Mouse (Mus musculus) forebrain, embryonic 15.5 days (tissue): ENCODE measurements at regions not wholly inside any gene's neighbourhood (a gene's known extent, or its start where the extent isn't known, plus 50 kb on each side); places are given as distances from the start of the nearest gene placed in this dataset.
"Not testable (repeated sequence)": the region's sequence is repeated elsewhere in the genome, so short reads cannot be mapped to it uniquely, and the experiment has no call there.

Experiments
- ATAC-seq: fragments of 200-750 bp; cut with Nextera tagmentation; replicated peaks from 2 replicates; pipeline ENCODE4 v1.8.0; 2017; ENCODE audit warnings: mild to moderate bottlenecking, moderate TSS enrichment, moderate library complexity
- H3K27ac ChIP-seq: fragments of 300-500 bp; sonication (generic); replicated peaks from 2 replicates; pipeline ENCODE4 v1.5.1; 2015; ENCODE audit warnings: mild to moderate bottlenecking, inconsistent platforms
- H3K27me3 ChIP-seq: fragments of 300-500 bp; sonication (generic); 2 replicates; pipeline ENCODE4 v1.6.1; 2015; ENCODE audit warnings: inconsistent platforms
- H3K36me3 ChIP-seq: fragments of 300-500 bp; sonication (generic); 2 replicates; pipeline ENCODE4 v1.6.1; 2015; ENCODE audit warnings: mild to moderate bottlenecking, inconsistent platforms
- H3K4me1 ChIP-seq: fragments of 300-500 bp; sonication (generic); 2 replicates; pipeline ENCODE4 v1.6.1; 2015; ENCODE audit warnings: inconsistent platforms
- H3K4me2 ChIP-seq: fragments of 300-500 bp; sonication (generic); replicated peaks from 2 replicates; pipeline ENCODE4 v1.6.1; 2015; ENCODE audit warnings: mild to moderate bottlenecking, inconsistent platforms
- H3K4me3 ChIP-seq: fragments of 300-500 bp; sonication (generic); 2 replicates; pipeline ENCODE4 v1.5.1; 2015; ENCODE audit warnings: mild to moderate bottlenecking, inconsistent platforms
- H3K9ac ChIP-seq: fragments of 300-500 bp; sonication (generic); replicated peaks from 2 replicates; pipeline ENCODE4 v1.6.1; 2015; ENCODE audit warnings: mild to moderate bottlenecking, inconsistent platforms
- H3K9me3 ChIP-seq: fragments of 300-500 bp; sonication (generic); 2 replicates; pipeline ENCODE4 v1.6.1; 2016; ENCODE audit warnings: inconsistent platforms
- WGBS: fragments of 180-500 bp; shearing (Covaris S2); methylation state at CpG from one replicate; pipeline ENCODE4 v1.1.7; 2015; ENCODE audit warnings: mixed read lengths; 5-methylcytosine and 5-hydroxymethylcytosine counted together

DNA sequence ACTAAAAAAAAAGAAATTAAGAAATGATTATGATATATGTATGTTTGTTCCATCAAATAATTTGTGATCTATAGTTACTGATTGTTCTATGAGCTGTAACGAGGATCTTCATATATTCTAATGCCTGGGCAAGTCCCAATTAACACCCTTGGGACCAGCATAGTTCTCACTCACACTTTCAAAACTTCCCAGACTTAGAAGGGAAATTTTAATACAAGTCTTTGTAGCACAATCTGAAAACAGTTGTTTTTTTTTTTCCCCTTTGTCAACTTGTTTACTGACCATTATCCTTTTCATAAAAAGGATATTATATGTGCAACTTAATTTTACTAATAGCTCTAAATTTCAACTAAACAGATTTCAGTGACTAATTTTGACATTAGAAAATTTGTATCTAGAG is 257.1 kb downstream of the Tpbg start:
- ATAC-seq = no peak
- Histone ChIP-seq H3K4me1 (no peaks in the 10 kb centered on the region), H3K27me3 (no peaks in the 10 kb centered on the region), H3K36me3 (no peaks in the 10 kb centered on the region), H3K9me3 (no peaks in the 10 kb centered on the region), H3K9ac (no peak overlapping the region), H3K27ac (no peak overlapping the region), H3K4me3 (no peak overlapping the region), H3K4me2 (no peak overlapping the region)
- 82% methylated on average over 1 of the region's 1 CpGs for WGBS

DNA sequence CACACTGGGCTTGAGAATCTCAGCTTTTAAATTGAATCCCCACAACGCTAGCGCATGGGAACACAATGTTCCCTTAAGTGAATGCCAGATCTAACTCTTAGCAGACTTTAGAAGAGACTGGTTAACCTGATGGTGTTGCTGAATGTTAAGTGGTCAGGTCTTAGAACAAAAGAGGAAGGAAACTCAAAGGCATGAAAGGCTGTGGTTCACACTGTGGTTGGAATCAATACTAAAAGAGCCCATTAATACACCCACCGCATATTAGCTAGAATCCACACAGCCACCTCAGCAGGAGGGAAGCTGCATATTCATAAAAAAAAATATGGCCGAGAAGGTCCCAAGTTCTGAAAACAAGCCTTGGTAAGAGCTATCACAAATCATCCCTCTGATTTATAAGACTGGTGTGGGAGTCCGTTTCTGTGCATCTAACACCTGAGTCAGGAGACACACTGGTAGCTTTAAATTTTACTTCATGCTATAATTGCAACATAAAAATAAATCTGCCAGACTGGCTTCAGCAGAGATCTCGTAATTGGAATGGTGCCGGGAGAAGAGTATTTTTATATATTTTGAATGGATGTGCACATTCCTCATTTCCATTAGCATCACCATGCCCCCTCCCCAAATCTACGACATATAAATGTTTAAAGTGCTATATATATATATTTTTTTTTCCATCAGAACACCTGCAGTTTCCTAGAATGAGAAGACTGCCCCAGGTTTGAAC is 259.3 kb downstream of the Tpbg start:
- WGBS = 77% methylated on average over 8 of the region's 8 CpGs
- Histone ChIP-seq H3K36me3 (no peaks in the 10 kb centered on the region), H3K9ac (no peak overlapping the region), H3K4me3 (no peak overlapping the region), H3K9me3 (no peaks in the 10 kb centered on the region), H3K4me2 (no peak overlapping the region), H3K27me3 (no peaks in the 10 kb centered on the region), H3K27ac (no peak overlapping the region), H3K4me1 (no peaks in the 10 kb centered on the region)
- no peak for ATAC-seq

DNA sequence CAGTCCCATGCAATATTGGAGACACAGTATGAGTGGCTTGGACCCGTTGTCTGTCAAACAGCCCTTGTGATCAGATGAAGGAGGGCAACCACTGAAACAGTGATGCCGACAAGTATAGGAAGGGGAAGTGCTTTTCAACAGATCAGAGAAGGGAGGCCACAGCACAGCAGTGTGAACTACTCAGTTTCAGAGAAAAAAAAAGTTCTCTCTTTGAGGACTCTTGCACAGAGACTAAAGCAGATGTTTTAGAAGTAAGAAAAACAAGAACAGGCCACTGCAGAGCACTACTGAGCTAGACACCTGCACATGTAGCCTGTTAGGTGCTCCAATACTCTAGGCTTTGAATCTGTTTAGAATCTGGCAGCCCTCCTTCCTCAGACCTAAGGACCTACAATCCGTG is 261.4 kb downstream of the Tpbg start:
- no peak for ATAC-seq
- no peaks in the 10 kb centered on the region for H3K9me3 ChIP-seq
- H3K36me3 ChIP-seq = no peaks in the 10 kb centered on the region
- H3K4me3 ChIP-seq = no peak overlapping the region
- no peak overlapping the region for H3K4me2 ChIP-seq
- H3K9ac ChIP-seq = no peak overlapping the region
- WGBS = 77% methylated on average over 3 of the region's 3 CpGs
- no peaks in the 10 kb centered on the region for H3K4me1 ChIP-seq
- H3K27me3 ChIP-seq = no peaks in the 10 kb centered on the region
- H3K27ac ChIP-seq = no peak overlapping the region

DNA sequence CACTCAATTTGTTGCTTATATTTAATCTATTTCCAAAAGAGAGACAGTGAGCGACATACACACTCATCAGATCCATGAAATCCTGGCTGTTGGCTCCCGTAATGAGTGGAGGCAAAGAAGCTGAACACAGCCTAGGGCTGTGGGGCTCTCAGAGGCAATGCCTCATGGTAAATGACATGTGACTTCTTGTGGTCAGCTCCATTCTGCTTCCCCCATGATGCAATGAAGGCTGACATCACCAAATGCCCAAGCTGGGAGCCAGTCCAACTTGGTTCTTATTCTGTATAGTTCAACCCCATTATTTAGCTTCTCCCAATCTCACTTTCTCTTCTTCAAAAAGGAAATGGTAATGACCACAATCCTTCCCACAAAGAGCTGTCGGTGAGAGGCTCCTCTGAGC is 262.5 kb downstream of the Tpbg start:
- H3K9ac ChIP-seq = no peak overlapping the region
- no peak for ATAC-seq
- H3K36me3 ChIP-seq = no peaks in the 10 kb centered on the region
- 60% methylated on average over 3 of the region's 3 CpGs for WGBS
- H3K9me3 ChIP-seq = no peaks in the 10 kb centered on the region
- no peak overlapping the region for H3K27ac ChIP-seq
- H3K4me2 ChIP-seq = no peak overlapping the region
- no peaks in the 10 kb centered on the region for H3K27me3 ChIP-seq
- no peaks in the 10 kb centered on the region for H3K4me1 ChIP-seq
- H3K4me3 ChIP-seq = no peak overlapping the region

DNA sequence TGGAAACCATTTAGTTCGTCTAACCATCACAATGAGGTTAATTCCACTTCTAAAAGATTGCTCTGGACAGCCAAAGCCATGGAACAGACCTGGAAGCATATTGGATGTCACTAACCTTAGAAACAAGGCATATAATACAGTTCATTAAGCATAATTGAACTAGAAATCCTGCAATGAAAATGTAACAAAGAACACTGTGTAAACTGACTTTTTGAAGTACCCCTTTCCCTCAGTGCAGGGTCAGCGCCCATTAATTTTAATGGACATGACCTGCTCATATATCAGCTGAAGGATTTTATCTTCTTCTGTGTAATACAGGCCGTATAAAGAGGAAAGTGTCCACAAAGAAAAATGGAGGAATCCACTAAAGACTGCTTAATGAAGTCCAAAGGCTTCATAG is 263.7 kb downstream of the Tpbg start:
- no peaks in the 10 kb centered on the region for H3K4me1 ChIP-seq
- H3K27ac ChIP-seq = no peak overlapping the region
- no peak overlapping the region for H3K9ac ChIP-seq
- WGBS = 86% methylated on average over 3 of the region's 3 CpGs
- ATAC-seq = no peak
- H3K27me3 ChIP-seq = no peaks in the 10 kb centered on the region
- H3K4me2 ChIP-seq = no peak overlapping the region
- H3K4me3 ChIP-seq = no peak overlapping the region
- no peaks in the 10 kb centered on the region for H3K36me3 ChIP-seq
- H3K9me3 ChIP-seq = no peaks in the 10 kb centered on the region

DNA sequence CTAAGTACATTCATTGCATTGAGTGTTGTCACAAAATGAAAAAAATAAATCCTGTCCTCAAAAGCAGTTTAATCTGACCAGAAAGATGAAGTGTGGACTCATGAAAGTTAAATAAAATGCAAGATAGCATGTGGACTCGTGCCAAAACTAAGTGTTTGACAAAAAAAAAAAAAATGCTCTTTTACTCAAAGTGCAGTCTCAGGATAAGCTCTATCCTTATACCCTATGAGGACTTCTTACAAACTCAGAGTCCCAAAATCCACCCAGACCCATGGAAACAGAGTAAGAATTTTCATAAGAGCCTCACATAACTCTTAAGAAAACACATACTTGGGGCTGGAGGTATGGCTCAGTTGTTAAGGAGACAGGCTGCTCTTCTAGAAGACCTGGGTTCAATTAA is 267.7 kb downstream of the Tpbg start:
- no peak overlapping the region for H3K27ac ChIP-seq
- H3K4me2 ChIP-seq = no peak overlapping the region
- no peaks in the 10 kb centered on the region for H3K4me1 ChIP-seq
- H3K9me3 ChIP-seq = no peaks in the 10 kb centered on the region
- H3K36me3 ChIP-seq = no peaks in the 10 kb centered on the region
- H3K9ac ChIP-seq = no peak overlapping the region
- no peak for ATAC-seq
- 77% methylated on average over 1 of the region's 1 CpGs for WGBS
- H3K27me3 ChIP-seq = no peaks in the 10 kb centered on the region
- H3K4me3 ChIP-seq = no peak overlapping the region

DNA sequence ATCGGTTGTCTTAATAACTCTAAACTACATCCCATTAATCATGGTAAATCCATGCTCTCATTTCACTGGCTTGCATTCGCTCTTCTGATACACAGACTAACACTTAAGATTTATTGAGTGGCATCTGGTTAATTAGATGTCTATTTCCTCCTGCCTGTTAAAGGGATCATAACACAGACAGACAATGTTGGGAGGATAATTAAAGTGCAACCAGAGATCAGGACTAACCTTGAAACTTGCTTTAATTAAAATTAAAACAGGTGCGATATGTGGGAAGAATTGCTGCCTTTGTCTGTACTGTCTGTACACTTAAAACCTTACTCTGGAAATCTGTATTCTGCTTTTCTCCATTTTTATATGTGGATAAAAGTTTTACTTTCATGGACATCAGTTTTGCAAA is 277.2 kb downstream of the Tpbg start:
- Histone ChIP-seq H3K27ac (no peak overlapping the region), H3K9me3 (no peaks in the 10 kb centered on the region), H3K4me3 (no peak overlapping the region), H3K4me1 (no peaks in the 10 kb centered on the region), H3K4me2 (no peak overlapping the region), H3K36me3 (no peaks in the 10 kb centered on the region), H3K9ac (no peak overlapping the region), H3K27me3 (no peaks in the 10 kb centered on the region)
- no peak for ATAC-seq
- 78% methylated on average over 3 of the region's 3 CpGs for WGBS

DNA sequence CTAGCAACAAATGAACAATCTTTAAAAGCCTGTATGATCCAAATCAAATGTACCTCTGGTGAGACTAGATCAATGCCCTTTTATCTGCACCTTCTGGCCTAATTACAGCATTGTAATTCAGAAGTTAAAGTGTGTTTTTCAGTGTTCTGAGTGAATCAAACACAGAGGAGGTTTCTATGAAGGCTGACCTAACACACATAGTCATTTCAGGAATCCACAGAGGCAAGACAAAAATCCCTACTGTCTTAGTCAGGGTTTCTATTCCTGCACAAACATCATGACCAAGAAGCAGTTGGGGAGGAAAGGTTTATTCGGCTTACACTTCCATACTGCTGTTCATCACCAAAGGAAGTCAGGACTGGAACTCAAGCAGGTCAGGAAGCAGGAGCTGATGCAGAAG is 293.4 kb downstream of the Tpbg start:
- WGBS = 74% methylated on average over 1 of the region's 1 CpGs
- not testable (repeated sequence) for H3K36me3 ChIP-seq, ATAC-seq

DNA sequence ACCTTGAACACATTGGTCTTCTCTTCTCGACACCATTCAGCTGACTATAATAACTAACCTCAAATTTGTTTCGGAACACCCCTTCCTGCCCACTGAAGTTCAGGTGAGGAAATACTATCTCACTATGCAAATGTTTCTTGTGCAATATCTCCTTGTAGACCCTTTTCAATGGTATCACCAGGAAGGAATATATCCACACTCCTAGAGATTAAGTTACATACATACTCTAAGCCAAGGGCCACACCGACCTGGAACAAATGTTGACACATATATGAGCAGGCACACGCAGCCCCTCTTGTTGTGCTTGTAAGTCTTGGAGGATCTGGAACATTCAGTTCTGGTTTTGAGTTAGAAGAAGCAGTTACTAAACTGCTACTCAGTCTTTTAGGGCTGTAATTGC is 303.7 kb downstream of the Tpbg start:
- H3K27ac ChIP-seq = no peak overlapping the region
- H3K4me1 ChIP-seq = no peaks in the 10 kb centered on the region
- H3K36me3 ChIP-seq = no peaks in the 10 kb centered on the region
- H3K9ac ChIP-seq = no peak overlapping the region
- no peaks in the 10 kb centered on the region for H3K9me3 ChIP-seq
- no peak for ATAC-seq
- H3K4me2 ChIP-seq = no peak overlapping the region
- WGBS = 94% methylated on average over 4 of the region's 4 CpGs
- H3K4me3 ChIP-seq = no peak overlapping the region
- no peaks in the 10 kb centered on the region for H3K27me3 ChIP-seq

More for the DNA sequence above, 293.4 kb downstream of the Tpbg start:
- not testable (repeated sequence) for H3K4me3 ChIP-seq, H3K4me1 ChIP-seq, H3K27ac ChIP-seq, H3K9me3 ChIP-seq, H3K27me3 ChIP-seq, H3K4me2 ChIP-seq, H3K9ac ChIP-seq

DNA sequence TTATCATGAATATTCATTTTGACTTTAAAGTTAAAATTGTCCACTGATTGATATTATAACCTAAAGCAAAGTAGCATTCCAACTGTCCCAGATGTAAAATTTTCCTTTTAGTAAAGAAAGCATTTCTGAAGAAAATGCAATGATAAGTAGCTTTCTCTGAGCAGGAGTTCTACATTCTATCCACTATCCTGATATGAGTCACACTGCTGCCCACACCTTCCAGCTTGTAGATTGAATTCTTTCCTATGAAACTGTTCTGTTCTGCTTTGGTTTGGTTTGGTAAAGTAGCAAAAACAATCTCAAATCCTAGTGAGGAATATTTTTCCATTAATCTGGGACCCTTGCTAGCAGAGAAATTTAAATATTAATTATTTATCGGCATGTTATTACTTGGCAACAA is 304.4 kb downstream of the Ube2cbp start:
- Histone ChIP-seq H3K4me2 (no peak overlapping the region), H3K4me3 (no peak overlapping the region), H3K27ac (no peak overlapping the region), H3K36me3 (no peaks in the 10 kb centered on the region), H3K4me1 (no peaks in the 10 kb centered on the region), H3K27me3 (no peaks in the 10 kb centered on the region), H3K9ac (no peak overlapping the region), H3K9me3 (no peaks in the 10 kb centered on the region)
- 98% methylated on average over 1 of the region's 1 CpGs for WGBS
- no peak for ATAC-seq

DNA sequence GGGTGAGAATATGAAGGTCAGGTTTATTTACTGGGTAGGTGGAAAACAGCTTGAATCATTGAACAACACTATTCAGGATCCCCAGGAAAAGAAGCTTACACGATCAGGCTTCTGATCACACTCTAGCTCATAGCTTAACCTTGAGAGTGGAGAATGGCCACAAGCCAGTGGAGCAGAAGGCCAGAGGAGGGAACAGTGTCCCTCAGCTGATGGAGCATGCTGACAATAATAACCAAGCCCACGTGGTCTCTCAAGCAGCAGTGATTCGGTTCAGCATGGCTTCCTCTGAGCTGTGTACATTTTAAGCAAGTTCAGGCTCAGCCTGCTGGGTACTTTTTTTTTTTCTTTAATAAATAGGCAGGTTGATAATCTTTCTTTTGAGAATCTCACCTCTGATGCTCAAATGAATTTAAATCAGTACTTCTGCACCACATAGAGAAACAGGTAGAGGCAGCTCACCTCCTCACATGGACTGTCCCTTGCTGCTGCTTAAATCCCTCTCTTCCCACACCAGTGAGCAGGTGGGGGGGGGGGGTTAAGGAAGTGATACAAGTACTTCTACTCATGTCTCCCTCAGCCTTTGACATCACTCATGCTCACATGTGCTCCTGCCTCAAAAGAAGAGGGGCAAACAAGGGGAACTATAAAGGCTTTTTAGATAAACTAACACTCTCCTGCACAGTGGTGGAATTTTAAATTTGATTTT is 298.2 kb downstream of the Ube2cbp start:
- WGBS = 62% methylated on average over 3 of the region's 3 CpGs
- H3K9ac ChIP-seq = no peak overlapping the region
- ATAC-seq = no peak
- H3K27me3 ChIP-seq = no peaks in the 10 kb centered on the region
- H3K9me3 ChIP-seq = no peaks in the 10 kb centered on the region
- H3K4me3 ChIP-seq = no peak overlapping the region
- H3K36me3 ChIP-seq = no peaks in the 10 kb centered on the region
- no peaks in the 10 kb centered on the region for H3K4me1 ChIP-seq
- no peak overlapping the region for H3K4me2 ChIP-seq
- H3K27ac ChIP-seq = no peak overlapping the region

DNA sequence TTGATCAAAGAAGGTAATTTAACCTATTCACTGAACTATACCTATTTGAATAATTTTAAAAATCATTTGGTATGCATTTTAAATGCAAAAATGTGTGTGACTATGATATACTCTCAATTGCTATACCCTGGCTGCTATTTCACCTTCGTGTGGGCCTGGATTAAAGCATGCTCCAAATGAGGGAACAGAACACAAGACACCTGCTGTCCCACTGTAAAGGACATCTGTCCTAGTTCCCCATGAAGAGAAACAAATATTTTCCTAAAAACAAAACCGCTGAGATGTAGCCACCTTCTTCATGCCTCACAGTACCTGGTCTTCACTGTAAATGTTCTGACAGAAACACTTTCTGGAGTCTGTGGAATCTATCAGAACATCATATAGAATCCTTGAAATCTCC is 294.0 kb downstream of the Ube2cbp start:
- Histone ChIP-seq H3K4me1 (no peaks in the 10 kb centered on the region), H3K36me3 (no peaks in the 10 kb centered on the region), H3K4me3 (no peak overlapping the region), H3K9ac (no peak overlapping the region), H3K4me2 (no peak overlapping the region), H3K27me3 (no peaks in the 10 kb centered on the region), H3K9me3 (no peaks in the 10 kb centered on the region), H3K27ac (no peak overlapping the region)
- no peak for ATAC-seq
- 85% methylated on average over 2 of the region's 2 CpGs for WGBS
